Mouse (Mus musculus): ENCODE results near the gene Dnajb2. TPM values are rescaled to one million over a fixed set of nuclear protein-coding genes. Genes with fewer than 3 reads are reported as not detected.

The Dnajb2 gene
- total RNA-seq, 2 experiments from 2014 or later = 104 to 112 TPM

- intact Hi-C loops (cut with DNase I) = no loop called here
- peak in 1 of 2 experiments; percentile 20 for DNase-seq
Measured at GRCm38 (mm10) chr1:75247071-75247930, 11.1 kb downstream of the Dnajb2 start.

- intact Hi-C loops (cut with DNase I) = no loop called here
- peak; percentile 54 to 68 for DNase-seq
Measured at GRCm38 (mm10) chr1:75248041-75248772, 12.0 kb downstream of the Dnajb2 start.

GRCm38 (mm10) chr1:75250498-75250897 lies 14.3 kb downstream of the Dnajb2 start:
- DNase-seq = no peak
- intact Hi-C loops (cut with DNase I) = loop anchor here (5.0 to 10.0 kb wide), 2 partner anchors 68 to 286 kb away; partner anchors contain the start of gene Abcb6

- intact Hi-C loops (cut with DNase I) = loop anchor here (1.0 to 10.0 kb wide), 3 partner anchors 17 to 287 kb away; partner anchors contain the start of gene Abcb6
- peak; percentile 81 to 84 for DNase-seq
Measured at GRCm38 (mm10) chr1:75251112-75251970, 15.1 kb downstream of the Dnajb2 start.

GRCm38 (mm10) chr1:75252308-75252707 lies 16.1 kb downstream of the Dnajb2 start:
- intact Hi-C loops (cut with DNase I) = loop anchor here (5.0 to 10.0 kb wide), 2 partner anchors 70 to 288 kb away; partner anchors contain the start of gene Abcb6
- no peak for DNase-seq

GRCm38 (mm10) chr1:75253029-75253428 lies 16.8 kb downstream of the Dnajb2 start:
- no peak for DNase-seq
- intact Hi-C loops (cut with DNase I) = loop anchor here (5.0 to 10.0 kb wide), 2 partner anchors 71 to 288 kb away; partner anchors contain the start of gene Abcb6

- intact Hi-C loops (cut with DNase I) = loop anchor here (5.0 to 10.0 kb wide), 2 partner anchors 72 to 289 kb away; partner anchors contain the start of gene Abcb6
- peak; percentile 83 to 93 for DNase-seq
Measured at GRCm38 (mm10) chr1:75253849-75254624, 17.8 kb downstream of the Dnajb2 start.

- no peak for DNase-seq
- intact Hi-C loops (cut with DNase I) = loop anchor here (5.0 to 10.0 kb wide), 2 partner anchors 72 to 290 kb away; partner anchors contain the start of gene Abcb6
Measured at GRCm38 (mm10) chr1:75254625-75255013, 18.4 kb downstream of the Dnajb2 start.

GRCm38 (mm10) chr1:75255516-75256046 lies 19.4 kb downstream of the Dnajb2 start:
- DNase-seq = no peak
- intact Hi-C loops (cut with DNase I) = loop anchor here (10.0 kb wide), 1 partner anchor 291 kb away; no protein-coding TSS in a partner anchor

- no peak for DNase-seq
- intact Hi-C loops (cut with DNase I) = no loop called here
Measured at GRCm38 (mm10) chr1:75261278-75261677, 25.1 kb downstream of the Dnajb2 start.

- intact Hi-C loops (cut with DNase I) = no loop called here
- peak in 1 of 2 experiments; percentile 72 for DNase-seq
Measured at GRCm38 (mm10) chr1:75262969-75263951, 27.1 kb downstream of the Dnajb2 start.

- intact Hi-C loops (cut with DNase I) = no loop called here
- no peak for DNase-seq
Measured at GRCm38 (mm10) chr1:75264091-75264880, 28.1 kb downstream of the Dnajb2 start, which contains the start of gene Ptprn. TSS of gene Ptprn (minus strand) at chr1:75264502.

GRCm38 (mm10) chr1:75277195-75278188 lies 41.3 kb downstream of the Dnajb2 start:
- intact Hi-C loops (cut with DNase I) = loop anchor here (10.0 kb wide), 1 partner anchor 353 kb away; no protein-coding TSS in a partner anchor

GRCm38 (mm10) chr1:75278228-75278627 lies 42.0 kb downstream of the Dnajb2 start, which contains the start of gene Resp18:
TSS of gene Resp18 (minus strand) at chr1:75278415.
- no peak for DNase-seq
- intact Hi-C loops (cut with DNase I) = loop anchor here (10.0 kb wide), 1 partner anchor 353 kb away; no protein-coding TSS in a partner anchor

More at GRCm38 (mm10) chr1:75277195-75278188, 41.3 kb downstream of the Dnajb2 start:
- DNase-seq = peak; percentile 30 to 63

- intact Hi-C loops (cut with DNase I) = no loop called here
- DNase-seq = no peak
Measured at GRCm38 (mm10) chr1:75283017-75283416, 46.8 kb downstream of the Dnajb2 start.
